Mouse (Mus musculus): ENCODE data around the gene Knstrn. TPM values are rescaled to one million over a fixed set of nuclear protein-coding genes. Genes with fewer than 3 reads are reported as not detected.

Gene Knstrn
- polyA plus RNA-seq (2014; fragmentation: Illumina TruSeq; extraction: RNeasy Lipid Tissue Mini Kit (QIAGEN cat#74804); ENCODE audit: low read depth, low replicate concordance): 6.8 TPM

GRCm38 (mm10) chr2:118813981-118814836 lies at the start of gene Knstrn:
Gene Knstrn, plus strand, starts transcription at chr2:118814003.

GRCm38 (mm10) chr2:118772158-118772874 lies 41.5 kb upstream of the Knstrn start, which contains the start of gene Phgr1:
Gene Phgr1, plus strand, starts transcription at chr2:118772769.

GRCm38 (mm10) chr2:118779504-118780480 lies 34.0 kb upstream of the Knstrn start, which contains the start of gene Disp2:
Gene Disp2, plus strand, starts transcription at chr2:118779719.

GRCm38 (mm10) chr2:118861454-118862339 lies 47.9 kb downstream of the Knstrn start, which contains the start of gene Ivd:
Gene Ivd, plus strand, starts transcription at chr2:118861954.

GRCm38 (mm10) chr2:118899981-118900825 lies 86.4 kb downstream of the Knstrn start, which contains the start of gene Bahd1:
Gene Bahd1, plus strand, starts transcription at chr2:118900377.

Other genes with a start within 250 kb of the Knstrn start
- gene Bub1b, start 215.8 kb upstream of the Knstrn start, polyA plus RNA-seq (2014; fragmentation: Illumina TruSeq; extraction: RNeasy Lipid Tissue Mini Kit (QIAGEN cat#74804); ENCODE audit: low read depth, low replicate concordance): 2.7 TPM
- gene Pak6, start 150.7 kb upstream of the Knstrn start, polyA plus RNA-seq (2014; fragmentation: Illumina TruSeq; extraction: RNeasy Lipid Tissue Mini Kit (QIAGEN cat#74804); ENCODE audit: low read depth, low replicate concordance): 1.5 TPM
- not detected for gene Ankrd63, start 110.0 kb upstream of the Knstrn start, polyA plus RNA-seq (2014; fragmentation: Illumina TruSeq; extraction: RNeasy Lipid Tissue Mini Kit (QIAGEN cat#74804); ENCODE audit: low read depth, low replicate concordance)
- gene Plcb2, start 85.6 kb upstream of the Knstrn start, polyA plus RNA-seq (2014; fragmentation: Illumina TruSeq; extraction: RNeasy Lipid Tissue Mini Kit (QIAGEN cat#74804); ENCODE audit: low read depth, low replicate concordance): 1.7 TPM
- 20.1 TPM for gene Inafm2, start 68.2 kb upstream of the Knstrn start, polyA plus RNA-seq (2014; fragmentation: Illumina TruSeq; extraction: RNeasy Lipid Tissue Mini Kit (QIAGEN cat#74804); ENCODE audit: low read depth, low replicate concordance)
- gene Ccdc9b, start 51.3 kb upstream of the Knstrn start, polyA plus RNA-seq (2014; fragmentation: Illumina TruSeq; extraction: RNeasy Lipid Tissue Mini Kit (QIAGEN cat#74804); ENCODE audit: low read depth, low replicate concordance): 13.0 TPM
- not detected for gene Phgr1, start 41.2 kb upstream of the Knstrn start, polyA plus RNA-seq (2014; fragmentation: Illumina TruSeq; extraction: RNeasy Lipid Tissue Mini Kit (QIAGEN cat#74804); ENCODE audit: low read depth, low replicate concordance)
- gene Disp2, start 34.3 kb upstream of the Knstrn start, polyA plus RNA-seq (2014; fragmentation: Illumina TruSeq; extraction: RNeasy Lipid Tissue Mini Kit (QIAGEN cat#74804); ENCODE audit: low read depth, low replicate concordance): 1.5 TPM
- 187 TPM for gene Ivd, start 48.0 kb downstream of the Knstrn start, polyA plus RNA-seq (2014; fragmentation: Illumina TruSeq; extraction: RNeasy Lipid Tissue Mini Kit (QIAGEN cat#74804); ENCODE audit: low read depth, low replicate concordance)
- 24.3 TPM for gene Bahd1, start 86.4 kb downstream of the Knstrn start, polyA plus RNA-seq (2014; fragmentation: Illumina TruSeq; extraction: RNeasy Lipid Tissue Mini Kit (QIAGEN cat#74804); ENCODE audit: low read depth, low replicate concordance)
- 7.8 TPM for gene Chst14, start 112.5 kb downstream of the Knstrn start, polyA plus RNA-seq (2014; fragmentation: Illumina TruSeq; extraction: RNeasy Lipid Tissue Mini Kit (QIAGEN cat#74804); ENCODE audit: low read depth, low replicate concordance)
- gene Ccdc32, start 215.4 kb downstream of the Knstrn start, polyA plus RNA-seq (2014; fragmentation: Illumina TruSeq; extraction: RNeasy Lipid Tissue Mini Kit (QIAGEN cat#74804); ENCODE audit: low read depth, low replicate concordance): 14.2 TPM
- 2.4 TPM for gene Rpusd2, start 220.8 kb downstream of the Knstrn start, polyA plus RNA-seq (2014; fragmentation: Illumina TruSeq; extraction: RNeasy Lipid Tissue Mini Kit (QIAGEN cat#74804); ENCODE audit: low read depth, low replicate concordance)
- gene Knl1, start 233.1 kb downstream of the Knstrn start, polyA plus RNA-seq (2014; fragmentation: Illumina TruSeq; extraction: RNeasy Lipid Tissue Mini Kit (QIAGEN cat#74804); ENCODE audit: low read depth, low replicate concordance): 0.26 TPM

Data from adipose tissue, adult 10 weeks (tissue).